Mouse (Mus musculus) left cerebral cortex, postnatal 25 days (tissue): ENCODE measurements at regions not wholly inside any gene's neighbourhood (a gene's known extent, or its start where the extent isn't known, plus 50 kb on each side); places are given as distances from the start of the nearest gene placed in this dataset.
A peak's percentile ranks its signal among the peaks of the same experiment; 100 is the strongest.

Experiments
- DNase-seq, 2 experiments: peaks; one replicate each; pipeline ENCODE4 v3.0.0; 2022; ENCODE audit warnings: low spot score in 2 of 2, mixed read lengths in 1 of 2
- intact Hi-C: fragments of 180-260 bp; cut with DNase I; formaldehyde crosslinking; loops from one replicate; pipeline ENCODE4 v1.15.1; 2025

DNA sequence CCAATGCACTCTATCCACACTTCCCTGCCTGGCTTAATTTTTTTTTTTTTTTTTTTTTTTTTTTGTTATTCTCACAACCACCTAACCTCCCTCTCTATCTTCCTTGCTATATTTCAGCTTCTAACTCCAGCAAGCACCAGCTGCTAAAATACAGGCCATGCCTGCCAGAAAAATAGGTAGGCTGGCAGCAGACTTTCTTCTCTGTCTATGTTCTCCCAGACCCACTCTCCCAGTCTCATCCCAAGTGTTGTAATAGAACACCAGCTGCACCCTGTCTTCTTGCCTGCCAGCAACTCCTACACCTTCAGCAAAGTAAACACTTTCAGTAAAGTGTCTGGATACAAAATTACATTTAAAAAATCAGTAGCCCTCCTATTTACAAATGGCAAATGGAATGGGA lies 1041.8 kb downstream of the Pcdh19 start:
- intact Hi-C loops = no loop called here
- peak; percentile 11 to 73 for DNase-seq

DNA sequence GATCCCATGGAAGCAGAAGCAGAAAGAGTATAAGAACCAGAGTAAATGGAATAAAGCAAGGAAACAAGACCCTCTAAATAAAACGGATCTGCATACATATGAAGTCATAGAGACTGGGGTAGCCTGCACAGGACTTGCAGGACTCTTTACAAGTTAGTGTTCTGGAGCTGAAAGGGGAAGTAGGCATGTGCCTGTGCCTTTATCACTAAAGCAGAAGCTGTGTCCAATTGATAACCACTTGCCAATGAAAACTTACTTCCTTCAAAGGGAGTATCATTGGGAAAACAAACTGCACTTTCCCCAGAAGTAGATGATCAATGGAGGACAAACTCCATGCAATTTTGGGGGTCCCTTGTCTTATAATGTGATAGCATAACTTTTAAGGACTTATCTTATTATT lies 1091.9 kb downstream of the Pcdh19 start:
- no peak for DNase-seq
- intact Hi-C loops = no loop called here

DNA sequence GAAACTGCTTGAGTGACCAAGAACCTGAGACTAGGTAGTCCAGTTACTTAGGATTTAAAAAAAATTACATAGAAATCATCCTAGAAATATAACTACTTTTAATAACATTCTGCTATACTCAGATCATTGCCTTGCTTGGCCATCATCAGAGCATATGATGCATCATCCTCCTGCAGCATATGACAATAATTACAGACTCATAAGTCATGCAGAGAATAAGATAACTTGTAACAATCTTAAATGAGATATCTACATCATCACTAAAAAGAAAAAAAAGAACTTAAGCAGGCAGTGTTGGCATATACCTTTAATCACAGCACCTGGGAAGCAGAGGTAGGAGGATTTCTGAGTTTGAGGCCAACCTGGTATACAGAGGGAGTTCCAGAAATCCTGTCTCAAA lies 1092.4 kb downstream of the Pcdh19 start:
- no peak for DNase-seq
- intact Hi-C loops = no loop called here

DNA sequence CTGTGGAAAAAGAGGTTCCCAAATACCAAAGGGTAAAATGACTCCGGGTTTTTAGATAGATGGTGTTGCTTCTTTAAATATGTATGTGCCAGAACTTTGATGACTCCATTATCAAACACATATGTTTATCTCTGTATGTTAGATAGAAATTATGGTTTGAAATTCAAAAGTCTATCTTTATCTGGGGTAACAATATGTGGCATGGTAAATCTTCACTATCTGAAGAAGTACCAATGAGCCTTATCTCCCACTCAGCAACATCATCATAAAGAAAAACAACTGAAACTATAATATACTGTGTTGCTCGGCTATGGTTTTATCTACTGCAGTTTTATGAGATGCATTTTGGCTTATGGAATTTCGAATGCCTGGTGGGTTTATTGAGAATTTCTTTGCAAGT lies 1114.7 kb downstream of the Pcdh19 start:
- no peak for DNase-seq
- intact Hi-C loops = no loop called here
